Mouse (Mus musculus) forebrain, postnatal 0 days (tissue): ENCODE measurements around the gene Esrp2. TPM values are rescaled to one million over a fixed set of nuclear protein-coding genes. Genes with fewer than 3 reads are reported as not detected.

Source experiments
- ATAC-seq: fragments of 200-750 bp; cut with Nextera tagmentation; 2 replicates; pipeline ENCODE4 v1.8.0; 2017; ENCODE audit warnings: mild to moderate bottlenecking, moderate library complexity
- DNase-seq: peaks from one replicate; pipeline ENCODE4 v3.0.0-alpha.2; 2015
- H3K27ac ChIP-seq: fragments of 300-500 bp; sonication (generic); 2 replicates; pipeline ENCODE4 v1.5.1; 2014; ENCODE audit warnings: low read depth, mild to moderate bottlenecking, antibody characterized with exemption, low read length, moderate library complexity, mixed read lengths
- H3K27me3 ChIP-seq: fragments of 300-500 bp; sonication (generic); 2 replicates; pipeline ENCODE4 v1.6.1; 2014; ENCODE audit warnings: mild to moderate bottlenecking, low read length, mixed read lengths; ENCODE audit not compliant: insufficient read depth
- H3K36me3 ChIP-seq: fragments of 300-500 bp; sonication (generic); 2 replicates; pipeline ENCODE4 v1.6.1; 2014; ENCODE audit warnings: mild to moderate bottlenecking, moderate library complexity; ENCODE audit not compliant: insufficient read depth
- H3K4me1 ChIP-seq: fragments of 300-500 bp; sonication (generic); 2 replicates; pipeline ENCODE4 v1.6.1; 2014; ENCODE audit warnings: antibody characterized with exemption; ENCODE audit not compliant: insufficient read depth
- H3K4me2 ChIP-seq: fragments of 300-500 bp; sonication (generic); 2 replicates; pipeline ENCODE4 v1.6.1; 2014; ENCODE audit warnings: low read depth, mild to moderate bottlenecking, moderate library complexity
- H3K4me3 ChIP-seq: fragments of 300-500 bp; sonication (generic); 2 replicates; pipeline ENCODE4 v1.5.1; 2014; ENCODE audit warnings: low read depth, low read length, mixed read lengths
- H3K9ac ChIP-seq: fragments of 300-500 bp; sonication (generic); 2 replicates; pipeline ENCODE4 v1.6.1; 2014; ENCODE audit warnings: mild to moderate bottlenecking
- H3K9me3 ChIP-seq: fragments of 300-500 bp; sonication (generic); 2 replicates; pipeline ENCODE4 v1.6.1; 2016; ENCODE audit warnings: low read length
- CTCF ChIP-seq: sonication (generic); IDR thresholded peaks from 2 replicates; pipeline ENCODE4 v1.5.1; 2016; ENCODE audit warnings: antibody characterized with exemption, control low read depth, low read depth
- WGBS: fragments of 180-500 bp; shearing (Covaris S2); extraction: QIAGEN DNeasy Blood & Tissue Kit; methylation state at CpG from one replicate; pipeline ENCODE4 v1.1.7; 2014; 5-methylcytosine and 5-hydroxymethylcytosine counted together
- polyA plus RNA-seq: library from polyadenylated mRNA; unstranded; fragments of >200 nt; fragmentation: Nextera tagmentation; extraction: Ambion mirVana; gene quantifications from 2 replicates; pipeline ENCODE4 v1.2.1, GENCODE M21; 2015
- total RNA-seq: library from RNA; depleted of rRNA; stranded (reverse); fragments of >200 nt; gene quantifications from 2 replicates; pipeline ENCODE4 v1.2.3, GENCODE M21; 2014

Gene Esrp2
- total and polyA plus RNA-seq, 2 experiments from 2014 or later = 0.14 TPM; not detected in 1

DNA sequence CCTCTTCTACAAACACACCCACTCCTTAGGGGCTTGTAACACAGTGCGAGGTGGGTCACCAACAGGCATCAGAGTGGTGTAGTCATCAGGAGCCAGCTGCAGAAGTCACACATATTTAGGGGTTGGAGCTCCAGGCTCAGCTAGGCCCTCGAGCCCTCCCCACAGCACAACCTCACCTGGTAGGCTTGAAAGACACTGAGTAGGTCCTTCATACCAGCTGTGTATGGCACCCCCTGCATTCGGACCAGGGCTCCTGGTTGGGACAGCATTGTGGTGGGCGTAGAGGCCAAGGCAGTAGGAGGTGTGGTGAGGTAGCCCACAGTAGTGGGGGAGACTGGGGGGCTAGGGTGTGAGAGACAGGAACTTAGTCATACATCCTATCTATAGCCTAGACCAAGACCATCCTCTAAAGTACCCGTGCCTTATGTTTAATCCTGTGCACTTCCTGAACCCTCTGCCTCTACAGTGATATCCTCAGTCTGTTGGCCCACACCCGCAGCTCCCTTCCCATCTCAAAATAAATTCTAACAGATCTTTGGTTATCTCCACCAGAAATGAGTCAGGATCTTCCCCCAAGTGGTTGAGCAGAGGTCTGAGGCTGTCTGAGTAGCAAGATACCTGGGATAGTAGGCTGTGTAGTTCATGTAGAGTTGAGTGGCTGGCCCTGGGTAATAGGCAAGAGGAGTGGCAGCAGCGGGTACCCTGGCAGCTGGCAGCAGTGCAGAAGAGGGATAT lies 5.1 kb downstream of the Esrp2 start:
- 90% methylated on average over 7 of the region's 7 CpGs for WGBS
- Histone ChIP-seq H3K27me3 (peaks cover 30% of the 10 kb centered on the region), H3K4me1 (peaks cover 5% of the 10 kb centered on the region; the same call in 1 of the 2 replicates), H3K4me3 (no peak overlapping the region), H3K9me3 (no peaks in the 10 kb centered on the region), H3K27ac (no peak overlapping the region), H3K9ac (no peak overlapping the region), H3K4me2 (no peak overlapping the region), H3K36me3 (peaks cover 27% of the 10 kb centered on the region)
- TF ChIP-seq CTCF = no peak
- DNase-seq = no peak
- no peak for ATAC-seq

DNA sequence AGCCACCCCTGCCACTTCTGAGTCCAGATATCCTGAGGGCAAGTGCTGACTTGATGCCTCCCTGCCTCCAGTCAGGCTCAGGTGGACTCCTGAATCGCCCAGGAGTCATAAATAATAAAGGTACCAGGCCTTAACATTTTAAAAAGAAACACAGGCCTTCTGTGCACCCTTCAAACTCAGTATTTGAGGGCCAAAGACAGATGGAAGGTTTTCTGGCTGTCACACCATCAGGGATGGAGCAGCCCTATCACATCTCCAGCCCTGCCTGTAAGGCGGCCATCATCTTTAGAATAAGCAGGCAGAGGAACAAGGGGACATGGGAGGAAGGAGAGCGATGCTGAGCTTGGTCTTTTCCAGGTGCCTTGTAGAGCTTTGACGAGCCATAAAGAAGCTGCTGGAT lies 5.8 kb downstream of the Esrp2 start:
- Histone ChIP-seq H3K4me3 (no peak overlapping the region), H3K9ac (no peak overlapping the region), H3K4me2 (no peak overlapping the region), H3K27me3 (peaks cover 23% of the 10 kb centered on the region), H3K9me3 (no peaks in the 10 kb centered on the region), H3K36me3 (peaks cover 27% of the 10 kb centered on the region), H3K27ac (no peak overlapping the region), H3K4me1 (no peaks in the 10 kb centered on the region; the same call in 1 of the 2 replicates)
- no peak for ATAC-seq
- no peak for TF ChIP-seq CTCF
- 92% methylated on average over 4 of the region's 4 CpGs for WGBS
- no peak for DNase-seq

- Histone ChIP-seq H3K27ac (no peak overlapping the region), H3K4me1 (no peaks in the 10 kb centered on the region; the same call in 1 of the 2 replicates), H3K27me3 (peaks cover 18% of the 10 kb centered on the region), H3K4me2 (no peak overlapping the region), H3K4me3 (no peak overlapping the region), H3K9me3 (no peaks in the 10 kb centered on the region), H3K36me3 (peaks cover 27% of the 10 kb centered on the region), H3K9ac (no peak overlapping the region)
- TF ChIP-seq CTCF = no peak
- DNase-seq = no peak
- no peak for ATAC-seq
- WGBS = 85% methylated on average over 2 of the region's 2 CpGs
Measured at GRCm38 (mm10) chr8:106130505-106130904, 6.3 kb downstream of the Esrp2 start.

GRCm38 (mm10) chr8:106129997-106130396 lies 6.8 kb downstream of the Esrp2 start:
- no peak overlapping the region for H3K4me3 ChIP-seq
- WGBS = 90% methylated on average over 2 of the region's 2 CpGs

GRCm38 (mm10) chr8:106129232-106129930 lies 7.4 kb downstream of the Esrp2 start:
- no peaks in the 10 kb centered on the region for H3K9me3 ChIP-seq
- no peak for ATAC-seq
- H3K36me3 ChIP-seq = peaks cover 27% of the 10 kb centered on the region
- H3K4me2 ChIP-seq = no peak overlapping the region
- peaks cover 7% of the 10 kb centered on the region for H3K27me3 ChIP-seq
- no peak overlapping the region for H3K9ac ChIP-seq
- H3K4me1 ChIP-seq = no peaks in the 10 kb centered on the region; the same call in 1 of the 2 replicates
- H3K4me3 ChIP-seq = no peak overlapping the region
- no peak overlapping the region for H3K27ac ChIP-seq
- TF ChIP-seq CTCF = no peak
- no peak for DNase-seq

More at GRCm38 (mm10) chr8:106129997-106130396, 6.8 kb downstream of the Esrp2 start:
- no peak for TF ChIP-seq CTCF
- Histone ChIP-seq H3K27me3 (peaks cover 13% of the 10 kb centered on the region), H3K4me1 (no peaks in the 10 kb centered on the region; the same call in 1 of the 2 replicates), H3K27ac (no peak overlapping the region), H3K4me2 (no peak overlapping the region), H3K36me3 (peaks cover 27% of the 10 kb centered on the region), H3K9ac (no peak overlapping the region), H3K9me3 (no peaks in the 10 kb centered on the region)
- ATAC-seq = no peak
- no peak for DNase-seq

DNA sequence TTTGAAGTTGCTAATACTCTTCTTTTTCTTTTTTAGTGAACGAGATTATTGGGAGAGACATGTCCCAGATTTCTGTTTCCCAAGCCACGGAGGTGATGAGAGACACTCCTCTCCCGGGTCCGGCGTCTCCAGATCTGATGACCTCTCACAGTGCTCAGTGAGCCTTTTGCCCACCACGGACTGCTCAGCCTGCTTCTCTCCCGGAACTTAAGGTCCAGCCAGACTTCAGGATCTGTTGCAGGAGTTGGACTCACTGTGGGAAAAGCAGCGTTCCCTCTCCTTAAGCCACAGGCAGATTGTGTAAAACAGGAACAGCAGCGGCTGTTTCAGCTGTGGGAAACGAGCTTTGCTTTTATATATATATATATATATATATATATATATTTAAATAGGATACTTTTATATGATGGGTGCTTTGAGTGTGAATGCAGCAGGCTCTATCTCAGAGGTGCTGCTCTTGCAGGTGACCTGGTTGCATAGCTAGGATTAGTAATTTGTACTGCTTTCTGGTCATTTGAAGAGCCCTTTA lies 8.8 kb downstream of the Esrp2 start:
- Histone ChIP-seq H3K4me2 (no peak overlapping the region), H3K9me3 (no peaks in the 10 kb centered on the region), H3K36me3 (peaks cover 27% of the 10 kb centered on the region), H3K27ac (no peak overlapping the region), H3K9ac (no peak overlapping the region), H3K4me3 (no peak overlapping the region), H3K27me3 (no peaks in the 10 kb centered on the region), H3K4me1 (no peaks in the 10 kb centered on the region; the same call in 1 of the 2 replicates)
- no peak for TF ChIP-seq CTCF
- no peak for DNase-seq
- WGBS = 92% methylated on average over 10 of the region's 10 CpGs
- ATAC-seq = no peak

DNA sequence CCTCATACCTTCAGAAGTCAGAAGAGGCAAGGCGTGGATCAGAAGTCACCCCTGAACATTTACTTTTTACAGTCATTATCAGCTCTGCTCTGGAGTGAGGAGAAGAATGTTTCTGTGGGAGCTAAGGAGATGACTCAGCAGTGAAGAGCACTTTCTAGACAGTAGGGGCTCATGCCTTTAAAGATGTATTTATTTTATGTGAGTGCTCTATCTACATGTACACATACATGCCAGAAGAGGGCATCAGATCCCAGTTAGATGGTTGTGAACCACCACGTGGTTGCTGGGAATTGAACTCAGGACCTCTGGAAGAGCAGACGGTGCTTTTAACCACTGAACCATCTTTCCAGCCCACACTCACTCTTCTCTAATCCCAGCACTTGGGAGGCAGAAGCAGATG lies 9.7 kb downstream of the Esrp2 start:
- DNase-seq = no peak
- Histone ChIP-seq H3K9ac (no peak overlapping the region), H3K4me1 (no peaks in the 10 kb centered on the region; the same call in 1 of the 2 replicates), H3K27ac (no peak overlapping the region), H3K4me3 (no peak overlapping the region), H3K27me3 (no peaks in the 10 kb centered on the region), H3K9me3 (no peaks in the 10 kb centered on the region), H3K4me2 (no peak overlapping the region), H3K36me3 (peaks cover 21% of the 10 kb centered on the region)
- no peak for ATAC-seq
- no peak for TF ChIP-seq CTCF
- WGBS = 82% methylated on average over 3 of the region's 3 CpGs
